Mouse (Mus musculus) embryonic facial prominence, embryonic 15.5 days (tissue): ENCODE results near the gene Rap1gap2. TPM values are rescaled to one million over a fixed set of nuclear protein-coding genes. Genes with fewer than 3 reads are reported as not detected.

Experiments used
- ATAC-seq: fragments of 200-750 bp; cut with Nextera tagmentation; 2 replicates; pipeline ENCODE4 v1.8.0; 2017; ENCODE audit warnings: low read depth, moderate TSS enrichment; ENCODE audit not compliant: insufficient number of reproducible peaks, low FRiP score, low TSS enrichment
- H3K27ac ChIP-seq: fragments of 300-500 bp; sonication (generic); replicated peaks from 2 replicates; pipeline ENCODE4 v1.5.1; 2015; ENCODE audit warnings: mild to moderate bottlenecking, inconsistent platforms
- H3K27me3 ChIP-seq: fragments of 300-500 bp; sonication (generic); 2 replicates; pipeline ENCODE4 v1.6.1; 2015; ENCODE audit warnings: inconsistent platforms
- H3K36me3 ChIP-seq: fragments of 300-500 bp; sonication (generic); 2 replicates; pipeline ENCODE4 v1.6.1; 2015; ENCODE audit warnings: mild to moderate bottlenecking, inconsistent platforms
- H3K4me1 ChIP-seq: fragments of 300-500 bp; sonication (generic); 2 replicates; pipeline ENCODE4 v1.6.1; 2015; ENCODE audit warnings: inconsistent platforms
- H3K4me2 ChIP-seq: fragments of 300-500 bp; sonication (generic); replicated peaks from 2 replicates; pipeline ENCODE4 v1.6.1; 2015; ENCODE audit warnings: mild to moderate bottlenecking, inconsistent platforms
- H3K4me3 ChIP-seq: fragments of 300-500 bp; sonication (generic); replicated peaks from 2 replicates; pipeline ENCODE4 v1.5.1; 2015; ENCODE audit warnings: mild to moderate bottlenecking, inconsistent platforms
- H3K9ac ChIP-seq: fragments of 300-500 bp; sonication (generic); 2 replicates; pipeline ENCODE4 v1.6.1; 2015; ENCODE audit warnings: inconsistent platforms
- H3K9me3 ChIP-seq: fragments of 300-500 bp; sonication (generic); replicated peaks from 2 replicates; pipeline ENCODE4 v1.6.1; 2016; ENCODE audit warnings: inconsistent platforms
- WGBS: fragments of 180-500 bp; shearing (Covaris S2); methylation state at CpG from one replicate; pipeline ENCODE4 v1.1.7; 2015; 5-methylcytosine and 5-hydroxymethylcytosine counted together
- polyA plus RNA-seq: library from polyadenylated mRNA; unstranded; fragments of >200 nt; fragmentation: Nextera tagmentation; extraction: Ambion mirVana; gene quantifications from 2 replicates; pipeline ENCODE4 v1.2.1, GENCODE M21; 2015

Rap1gap2 gene
- polyA plus RNA-seq, 1 experiment from 2014 or later: 3.5 TPM

DNA sequence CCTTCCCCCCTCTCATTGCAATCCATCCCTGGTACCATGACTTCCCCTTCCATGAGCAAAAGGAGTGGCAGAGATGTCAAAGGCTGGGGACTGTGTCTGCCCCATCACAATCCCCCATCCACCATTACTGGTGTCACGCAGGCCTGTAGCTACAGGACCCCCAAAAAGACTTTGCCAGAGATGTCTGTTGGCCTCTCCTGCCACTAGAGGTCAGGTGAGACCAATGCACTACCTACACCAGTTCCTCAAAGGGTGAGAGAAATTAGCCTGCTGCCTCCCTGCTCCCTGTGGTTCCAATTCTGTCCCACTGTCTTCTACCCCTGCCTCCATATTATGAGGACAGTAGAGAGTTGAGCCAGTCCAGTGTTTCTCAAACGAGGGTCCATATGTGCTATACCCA lies 208.6 kb downstream of the Rap1gap2 start:
- WGBS: 37% methylated on average over 2 of the region's 2 CpGs
- no peaks in the 10 kb centered on the region for H3K36me3 ChIP-seq
- no peaks in the 10 kb centered on the region for H3K27me3 ChIP-seq
- H3K4me1 ChIP-seq: no peaks in the 10 kb centered on the region
- no peak overlapping the region for H3K9ac ChIP-seq
- no peak overlapping the region for H3K27ac ChIP-seq
- no peak overlapping the region for H3K4me3 ChIP-seq
- no peak overlapping the region for H3K4me2 ChIP-seq
- H3K9me3 ChIP-seq: no peaks in the 10 kb centered on the region
- ATAC-seq: no peak

DNA sequence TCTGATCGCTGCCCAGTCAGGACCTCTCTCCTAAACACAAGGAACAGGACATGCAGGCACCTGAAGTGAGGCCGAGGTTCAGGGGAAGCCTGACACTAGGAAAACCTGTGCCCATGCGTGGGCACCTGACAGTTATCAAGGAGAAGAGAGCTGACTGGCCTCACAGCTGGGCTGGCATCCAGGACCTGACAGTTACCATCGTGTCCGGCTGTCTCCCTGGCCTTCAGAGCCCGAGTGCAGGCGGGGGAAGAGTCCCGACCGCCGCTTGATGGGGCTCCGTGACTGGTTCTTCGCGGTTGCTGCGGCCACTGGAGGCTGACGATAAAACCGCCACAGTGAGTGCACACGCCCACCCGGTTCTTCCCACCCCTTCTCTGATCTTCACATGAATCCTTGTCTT lies 215.1 kb downstream of the Rap1gap2 start:
- 78% methylated on average over 18 of the region's 18 CpGs for WGBS
- Histone ChIP-seq H3K9me3 (no peaks in the 10 kb centered on the region), H3K4me3 (no peak overlapping the region), H3K4me2 (no peak overlapping the region), H3K27me3 (no peaks in the 10 kb centered on the region), H3K27ac (no peak overlapping the region), H3K9ac (no peak overlapping the region), H3K36me3 (no peaks in the 10 kb centered on the region), H3K4me1 (no peaks in the 10 kb centered on the region)
- ATAC-seq: no peak

DNA sequence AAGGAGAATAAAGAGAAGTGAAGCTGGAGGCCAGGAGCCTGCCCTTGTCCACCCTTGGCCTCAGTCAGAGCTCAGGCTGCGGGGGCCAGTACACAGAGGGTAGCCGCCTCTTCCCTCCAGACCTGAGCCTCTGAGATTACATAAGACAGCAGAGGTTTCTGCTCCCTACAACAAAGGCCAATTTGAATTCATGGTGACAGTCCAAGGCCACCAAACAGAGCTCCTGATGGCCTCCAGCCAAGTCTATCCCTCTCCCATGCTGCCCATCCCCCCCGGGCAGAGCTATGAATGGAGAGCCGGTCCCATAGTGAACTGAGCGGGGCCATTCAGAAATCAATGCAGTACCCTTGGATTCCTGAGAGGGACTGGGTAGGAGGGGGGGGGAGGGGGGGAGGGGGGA lies 217.2 kb downstream of the Rap1gap2 start:
- Histone ChIP-seq H3K4me3 (no peak overlapping the region), H3K36me3 (no peaks in the 10 kb centered on the region), H3K9ac (no peak overlapping the region), H3K27me3 (no peaks in the 10 kb centered on the region), H3K4me2 (no peak overlapping the region), H3K9me3 (no peaks in the 10 kb centered on the region), H3K4me1 (no peaks in the 10 kb centered on the region), H3K27ac (no peak overlapping the region)
- 0 out of 2 replicates have a peak, but pooled peaks have one; percentile 25 for ATAC-seq
- WGBS: 79% methylated on average over 5 of the region's 5 CpGs

GRCm38 (mm10) chr11:74392903-74393302 lies 217.8 kb downstream of the Rap1gap2 start:
- ATAC-seq: no peak
- 77% methylated on average over 6 of the region's 6 CpGs for WGBS
- H3K9ac ChIP-seq: no peak overlapping the region
- no peaks in the 10 kb centered on the region for H3K27me3 ChIP-seq
- no peaks in the 10 kb centered on the region for H3K9me3 ChIP-seq
- no peak overlapping the region for H3K27ac ChIP-seq
- H3K4me1 ChIP-seq: no peaks in the 10 kb centered on the region
- no peaks in the 10 kb centered on the region for H3K36me3 ChIP-seq
- no peak overlapping the region for H3K4me3 ChIP-seq
- H3K4me2 ChIP-seq: no peak overlapping the region

- Histone ChIP-seq H3K9me3 (no peaks in the 10 kb centered on the region), H3K27ac (no peak overlapping the region), H3K4me3 (no peak overlapping the region), H3K36me3 (no peaks in the 10 kb centered on the region), H3K9ac (no peak overlapping the region), H3K27me3 (no peaks in the 10 kb centered on the region), H3K4me2 (no peak overlapping the region), H3K4me1 (no peaks in the 10 kb centered on the region; the same call in 1 of the 2 replicates)
- 80% methylated on average over 11 of the region's 11 CpGs for WGBS
- ATAC-seq: no peak
Observed at GRCm38 (mm10) chr11:74391899-74392298, 218.8 kb downstream of the Rap1gap2 start.

- Histone ChIP-seq H3K9me3 (no peaks in the 10 kb centered on the region), H3K4me1 (peaks cover 5% of the 10 kb centered on the region; the same call in 1 of the 2 replicates), H3K4me2 (no peak overlapping the region), H3K27ac (no peak overlapping the region), H3K4me3 (no peak overlapping the region), H3K9ac (no peak overlapping the region), H3K27me3 (no peaks in the 10 kb centered on the region), H3K36me3 (no peaks in the 10 kb centered on the region)
- no peak for ATAC-seq
- 69% methylated on average over 5 of the region's 5 CpGs for WGBS
Observed at GRCm38 (mm10) chr11:74387203-74387602, 223.5 kb downstream of the Rap1gap2 start.

DNA sequence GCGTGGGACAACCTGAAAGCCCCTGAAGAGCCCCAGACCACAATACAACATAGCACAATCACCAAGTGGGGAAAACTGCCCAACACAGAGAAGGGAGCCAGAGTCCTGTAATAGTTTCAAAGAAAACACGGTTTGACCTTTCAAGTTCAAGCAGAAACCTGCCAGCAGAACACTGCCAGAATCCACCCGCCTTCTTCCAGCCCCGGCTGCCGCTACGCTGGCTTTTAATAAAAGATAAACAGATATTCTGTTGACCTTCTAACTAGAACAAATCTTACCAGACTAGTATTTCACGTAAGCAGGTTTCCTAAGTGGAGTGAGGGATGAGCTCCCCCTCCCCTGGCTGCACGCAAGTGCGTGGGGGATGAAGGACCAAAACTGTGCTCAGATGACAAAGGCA lies 225.0 kb downstream of the Rap1gap2 start:
- H3K4me1 ChIP-seq: peaks cover 5% of the 10 kb centered on the region; the same call in 1 of the 2 replicates
- no peak for ATAC-seq
- H3K36me3 ChIP-seq: no peaks in the 10 kb centered on the region
- H3K4me3 ChIP-seq: no peak overlapping the region
- H3K4me2 ChIP-seq: no peak overlapping the region
- no peaks in the 10 kb centered on the region for H3K27me3 ChIP-seq
- no peaks in the 10 kb centered on the region for H3K9me3 ChIP-seq
- WGBS: 58% methylated on average over 9 of the region's 9 CpGs
- no peak overlapping the region for H3K27ac ChIP-seq
- H3K9ac ChIP-seq: no peak overlapping the region

- H3K4me2 ChIP-seq: no peak overlapping the region
- no peak overlapping the region for H3K9ac ChIP-seq
- H3K4me3 ChIP-seq: no peak overlapping the region
- H3K36me3 ChIP-seq: no peaks in the 10 kb centered on the region
- no peak for ATAC-seq
- H3K4me1 ChIP-seq: 0 out of 2 replicates have a peak, but pooled peaks cover 4% of the 10 kb centered on the region
- H3K9me3 ChIP-seq: no peaks in the 10 kb centered on the region
- WGBS: 62% methylated on average over 4 of the region's 4 CpGs
- H3K27me3 ChIP-seq: no peaks in the 10 kb centered on the region
- H3K27ac ChIP-seq: no peak overlapping the region
Observed at GRCm38 (mm10) chr11:74379166-74379873, 231.4 kb downstream of the Rap1gap2 start.

- peak; percentile 45; the same call in 1 of the 2 replicates for ATAC-seq
- Histone ChIP-seq H3K27me3 (no peaks in the 10 kb centered on the region), H3K9me3 (no peaks in the 10 kb centered on the region), H3K36me3 (no peaks in the 10 kb centered on the region), H3K4me2 (no peak overlapping the region), H3K4me3 (no peak overlapping the region), H3K4me1 (0 out of 2 replicates have a peak, but pooled peaks cover 4% of the 10 kb centered on the region), H3K9ac (no peak overlapping the region), H3K27ac (no peak overlapping the region)
- WGBS: 49% methylated on average over 3 of the region's 3 CpGs
Observed at GRCm38 (mm10) chr11:74376847-74377246, 233.9 kb downstream of the Rap1gap2 start.

DNA sequence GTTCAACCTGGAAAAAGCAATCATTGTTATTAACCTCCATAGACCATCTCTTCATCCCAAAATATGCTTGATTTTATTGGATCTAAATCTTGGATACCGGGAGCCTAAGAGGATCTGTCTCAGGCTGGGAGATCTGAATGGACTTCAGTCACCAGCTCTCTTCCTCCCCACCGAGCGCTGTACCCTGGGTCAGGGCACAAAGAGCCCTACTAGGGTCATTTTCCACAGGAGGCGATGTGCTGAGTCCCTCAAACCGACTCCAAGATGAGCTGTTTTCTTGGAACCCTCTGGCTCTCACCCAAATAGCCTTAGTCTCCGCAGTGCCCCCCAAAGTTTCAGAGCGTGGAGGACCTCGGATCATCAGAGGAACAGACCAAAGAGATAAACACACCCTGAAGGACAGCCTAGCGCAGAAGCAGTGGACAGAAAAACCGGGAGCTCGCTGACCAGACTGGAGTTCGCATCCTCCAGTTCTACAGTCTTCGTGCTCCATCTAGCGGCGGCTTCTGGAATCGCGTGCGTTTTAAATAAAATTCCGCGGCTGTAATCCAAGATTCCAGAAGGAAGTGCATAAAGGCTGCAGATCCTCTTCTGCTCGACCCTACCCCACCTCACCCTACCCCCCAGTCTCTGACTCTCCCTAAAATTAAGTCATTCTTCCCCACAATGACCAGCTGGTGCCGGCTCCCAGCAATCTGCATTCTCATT lies 239.2 kb downstream of the Rap1gap2 start:
- WGBS: 10% methylated on average over 22 of the region's 22 CpGs

GRCm38 (mm10) chr11:74361769-74362168 lies 248.9 kb downstream of the Rap1gap2 start, which contains the start of gene Olfr412:
TSS of gene Olfr412 (plus strand) at chr11:74362069.
- Histone ChIP-seq H3K4me3 (no peak within 1 kb of the TSS), H3K36me3 (no peaks in the 10 kb centered on the region), H3K27me3 (no peaks in the 10 kb centered on the region), H3K9ac (no peak within 1 kb of the TSS), H3K4me1 (no peaks in the 10 kb centered on the region), H3K27ac (no peak within 1 kb of the TSS), H3K9me3 (no peaks in the 10 kb centered on the region), H3K4me2 (no peak within 1 kb of the TSS)
- no peak for ATAC-seq
- 61% methylated on average over 1 of the region's 1 CpGs for WGBS

More for the DNA sequence above, 239.2 kb downstream of the Rap1gap2 start:
- H3K27me3 ChIP-seq: peaks cover 9% of the 10 kb centered on the region; the same call in 1 of the 2 replicates
- no peak overlapping the region for H3K4me2 ChIP-seq
- H3K4me1 ChIP-seq: no peaks in the 10 kb centered on the region
- H3K36me3 ChIP-seq: no peaks in the 10 kb centered on the region
- no peak overlapping the region for H3K9ac ChIP-seq
- H3K4me3 ChIP-seq: no peak overlapping the region
- H3K27ac ChIP-seq: no peak overlapping the region
- no peak for ATAC-seq
- no peaks in the 10 kb centered on the region for H3K9me3 ChIP-seq
